Mouse (Mus musculus) C3H10T1/2 (cell line): Measurements from ENCODE around the gene Aldh1b1. TPM values are rescaled to one million over a fixed set of nuclear protein-coding genes. Genes with fewer than 3 reads are reported as not detected.

Experiments
- polyA plus RNA-seq, 2 experiments: library from polyadenylated mRNA; unstranded; fragments of >200 nt; fragmentation: generic; extraction: Trizol; gene quantifications; one replicate each; pipeline ENCODE4 v1.2.1; 2012; ENCODE audit warnings: missing spikeins in 2 of 2

Gene Aldh1b1
- not detected for polyA plus RNA-seq

DNA sequence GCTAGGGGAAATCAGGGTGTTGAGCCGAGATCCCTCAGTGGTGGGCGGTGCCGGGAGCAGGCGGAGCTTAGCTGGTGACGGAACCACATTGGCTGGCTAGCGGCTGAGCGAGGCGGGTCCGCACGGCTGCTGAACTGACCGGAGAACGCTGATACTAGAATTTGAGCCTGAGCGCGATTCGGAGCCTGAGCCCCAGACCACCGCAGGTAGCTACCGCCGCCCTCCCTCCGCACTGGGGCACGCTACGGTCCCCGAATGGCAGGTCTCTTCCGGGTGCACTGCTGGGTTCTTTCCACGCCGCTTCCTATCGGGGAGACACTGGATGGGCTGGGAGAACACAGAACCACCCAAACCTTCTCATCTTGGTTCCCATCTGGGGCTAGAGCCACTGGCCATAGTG, at the start of gene Aldh1b1:
Aldh1b1 (plus strand) TSS at position 59 of the 400 bp plus-strand sequence.

DNA sequence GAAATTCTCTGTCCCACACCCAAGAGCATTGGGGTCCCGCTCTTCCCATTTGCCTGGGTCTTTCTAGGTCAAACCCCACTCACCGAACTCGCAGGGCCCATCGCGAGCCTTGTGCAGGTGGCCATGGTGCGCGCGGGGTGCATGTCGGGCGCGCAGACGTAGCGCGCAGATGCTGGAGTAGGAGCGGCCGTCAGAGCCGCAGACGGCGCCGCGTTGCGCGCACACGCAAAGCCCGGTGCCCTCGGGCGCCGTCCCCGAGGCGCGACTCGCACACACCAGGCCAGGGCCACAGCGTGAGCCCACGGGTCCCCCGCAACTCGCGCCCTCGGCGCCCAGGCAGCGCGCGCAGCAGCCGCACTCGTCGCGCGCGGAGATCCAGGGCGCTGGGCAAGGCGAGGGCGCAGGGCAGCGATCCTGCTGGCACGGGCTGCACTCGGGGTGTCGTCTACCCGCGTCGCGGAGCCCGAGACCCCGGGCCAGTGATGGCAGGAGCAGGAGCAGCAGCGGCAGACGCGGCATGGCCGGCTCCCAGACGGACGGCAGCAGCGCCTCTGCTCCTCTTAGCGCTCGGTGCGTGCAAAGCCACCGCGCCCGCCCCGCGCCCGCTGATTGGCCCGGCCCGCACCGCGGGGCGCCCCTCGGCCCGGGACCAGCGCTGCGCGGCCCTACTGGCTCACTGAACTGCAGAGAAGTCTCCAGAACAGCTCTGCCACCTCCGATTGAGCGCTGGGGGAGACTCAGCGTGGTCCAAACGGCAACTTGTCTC, 27.6 kb downstream of the Aldh1b1 start, which contains the start of gene Igfbpl1:
Igfbpl1 (minus strand) TSS at position 649 of the 766 bp plus-strand sequence.

DNA sequence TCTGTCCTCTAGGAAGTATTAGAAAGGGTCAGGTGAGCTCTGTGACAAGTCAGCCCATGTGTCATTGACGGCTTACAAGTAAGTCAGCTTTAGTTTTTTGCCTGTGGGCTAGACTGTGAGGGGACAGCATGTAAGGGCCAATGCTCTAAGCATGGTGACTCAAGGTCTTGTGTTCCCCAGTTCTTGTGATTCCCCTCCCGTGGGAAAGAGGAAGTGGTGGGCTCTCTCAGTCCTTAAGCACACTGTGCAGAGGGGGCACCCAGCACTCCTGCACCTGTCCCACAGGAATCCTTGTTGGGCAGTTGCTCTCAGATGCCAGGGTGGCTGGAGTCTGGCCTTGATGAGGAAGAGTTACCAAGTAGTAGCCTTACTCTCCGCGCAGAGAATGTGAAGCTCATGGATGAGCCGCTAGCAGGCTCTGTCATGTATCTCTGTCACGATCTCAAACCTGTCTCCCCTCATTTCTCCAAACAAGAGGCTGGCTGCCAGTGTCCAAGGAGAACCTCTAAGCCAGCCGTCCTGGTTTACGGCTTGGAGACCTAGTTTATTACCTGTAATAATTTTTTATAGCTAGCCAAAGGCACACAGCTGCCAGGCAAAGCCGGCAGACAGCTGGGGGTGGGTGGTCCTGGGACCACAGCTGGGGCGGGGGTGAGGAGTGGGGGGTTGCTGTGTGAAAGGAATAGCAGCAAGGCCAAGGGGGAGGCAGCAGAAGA, 49.4 kb downstream of the Aldh1b1 start, which contains the start of gene Stra6l:
Stra6l (plus strand) TSS at position 556 of the 716 bp plus-strand sequence.

Other genes with a start within 250 kb of the Aldh1b1 start
- gene Igfbpl1, start 27.9 kb downstream of the Aldh1b1 start, polyA plus RNA-seq = not detected
- gene Stra6l, start 49.6 kb downstream of the Aldh1b1 start, polyA plus RNA-seq = not detected
- under 1 TPM; 0.05 to 0.19 TPM for gene Ccdc180, start 91.3 kb downstream of the Aldh1b1 start, polyA plus RNA-seq
- 10 to 100 TPM in 1 of 2 experiments, 1 to 10 TPM in 1; 5.8 to 32.5 TPM for gene Tdrd7, start 166.3 kb downstream of the Aldh1b1 start, polyA plus RNA-seq
- gene Tmod1, start 239.9 kb downstream of the Aldh1b1 start, polyA plus RNA-seq = 1 to 10 TPM; 1.3 to 2.3 TPM